27 mouse cellular contexts compared by ENCODE assay signal in the genomic region with DNA sequence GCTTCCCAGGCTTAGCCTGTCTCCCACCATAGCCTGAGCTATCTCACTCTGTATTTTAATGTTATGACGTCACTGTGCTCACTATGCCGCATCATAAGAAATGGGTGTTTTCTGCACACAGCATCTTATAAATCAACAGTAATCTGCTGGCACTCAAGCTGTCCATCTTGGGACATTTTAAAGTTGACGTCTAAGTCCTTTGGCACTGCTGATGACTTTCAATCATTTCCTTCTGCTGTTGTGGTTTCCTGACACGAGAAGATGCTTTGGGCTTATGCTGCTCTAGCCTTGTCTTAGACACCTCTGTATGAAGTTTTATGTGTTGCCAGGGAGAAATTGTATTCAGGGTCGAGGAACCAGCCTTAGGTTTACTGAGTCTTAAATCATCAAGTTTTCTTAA. TPM values are rescaled to one million over a fixed set of nuclear protein-coding genes. Genes with fewer than 3 reads are reported as not detected.
"Had no signal": no experiment of that assay in that cellular context is flagged by ENCODE, and none has a peak within 500 bp of the region (broad histone marks: within the 10 kb centered on the region; RNA-seq: fewer than 3 reads in every experiment).

No protein-coding gene starts in this region.

- ATAC-seq: liver, postnatal 0 days; lung, postnatal 0 days; midbrain, embryonic 16.5 days had no signal

- H3K27ac ChIP-seq: kidney, embryonic 15.5 days; limb, embryonic 12.5 days; limb, embryonic 15.5 days; liver, embryonic 14.5 days; macrophage; midbrain, embryonic 12.5 days; neural tube, embryonic 12.5 days; neural tube, embryonic 15.5 days; stomach, postnatal 0 days had no signal

- H3K4me2 ChIP-seq: kidney, embryonic 15.5 days; limb, embryonic 12.5 days; limb, embryonic 15.5 days; liver, embryonic 11.5 days; lung, embryonic 14.5 days; midbrain, embryonic 12.5 days; neural tube, embryonic 12.5 days; neural tube, embryonic 15.5 days had no signal

- H3K4me1 ChIP-seq: kidney, embryonic 15.5 days; limb, embryonic 12.5 days; limb, embryonic 15.5 days; midbrain, embryonic 12.5 days; neural tube, embryonic 12.5 days; neural tube, embryonic 15.5 days had no signal

- DNase-seq: kidney, adult 2 months; kidney, postnatal 10 days; kidney, postnatal 36 days; left cerebral cortex, postnatal 4 days; liver, postnatal 0 days; lung, embryonic 14.5 days; right cerebral cortex, adult 18-20 months; right cerebral cortex, postnatal 14 days; right cerebral cortex, postnatal 4 days; thymus, postnatal 25 days had no signal

- H3K27me3 ChIP-seq: kidney, embryonic 15.5 days; limb, embryonic 12.5 days; limb, embryonic 15.5 days; midbrain, embryonic 12.5 days; neural tube, embryonic 12.5 days; neural tube, embryonic 15.5 days had no signal

- H3K9ac ChIP-seq: kidney, embryonic 15.5 days; limb, embryonic 12.5 days; limb, embryonic 15.5 days; liver, embryonic 14.5 days; liver, postnatal 0 days; lung, embryonic 14.5 days; midbrain, embryonic 12.5 days; neural tube, embryonic 12.5 days; neural tube, embryonic 15.5 days had no signal

- H3K9me3 ChIP-seq: kidney, embryonic 15.5 days; limb, embryonic 12.5 days; limb, embryonic 15.5 days; midbrain, embryonic 12.5 days; neural tube, embryonic 12.5 days; neural tube, embryonic 15.5 days had no signal

- H3K4me3 ChIP-seq: kidney, embryonic 15.5 days; limb, embryonic 12.5 days; limb, embryonic 15.5 days; midbrain, embryonic 12.5 days; myocyte; neural tube, embryonic 12.5 days; neural tube, embryonic 15.5 days had no signal

- H3K36me3 ChIP-seq: kidney, embryonic 15.5 days; limb, embryonic 12.5 days; limb, embryonic 15.5 days; midbrain, embryonic 12.5 days; neural tube, embryonic 12.5 days; neural tube, embryonic 15.5 days had no signal

RNA-seq across cellular contexts. Expression of a gene that starts 10.6 kb away (rescaled TPM):
- total RNA-seq: left cerebral cortex, postnatal 14 days had no signal

RNA-seq across cellular contexts. Expression of a gene that starts 39.2 kb away (rescaled TPM):
- total RNA-seq: layer of hippocampus, adult 8-10 months; layer of hippocampus, postnatal 14 days; left cerebral cortex, adult 8-10 months; left cerebral cortex, postnatal 14 days; left cerebral cortex, postnatal 4 days had no signal
- polyA plus RNA-seq: limb, embryonic 12.5 days; midbrain, embryonic 12.5 days; midbrain, embryonic 16.5 days; myocyte; neural tube, embryonic 12.5 days; neural tube, embryonic 15.5 days had no signal
